Mouse (Mus musculus) A20 (cell line): ENCODE measurements around the gene Pold3.
A peak's percentile ranks its signal among the peaks of the same experiment; 100 is the strongest.
"Not testable (repeated sequence)": the region's sequence is repeated elsewhere in the genome, so short reads cannot be mapped to it uniquely, and the experiment has no call there.

Experiments
- DNase-seq: peaks from one replicate; pipeline ENCODE4 v3.0.0-alpha.2; 2011; ENCODE audit warnings: low read depth, low spot score

Gene Pold3

DNA sequence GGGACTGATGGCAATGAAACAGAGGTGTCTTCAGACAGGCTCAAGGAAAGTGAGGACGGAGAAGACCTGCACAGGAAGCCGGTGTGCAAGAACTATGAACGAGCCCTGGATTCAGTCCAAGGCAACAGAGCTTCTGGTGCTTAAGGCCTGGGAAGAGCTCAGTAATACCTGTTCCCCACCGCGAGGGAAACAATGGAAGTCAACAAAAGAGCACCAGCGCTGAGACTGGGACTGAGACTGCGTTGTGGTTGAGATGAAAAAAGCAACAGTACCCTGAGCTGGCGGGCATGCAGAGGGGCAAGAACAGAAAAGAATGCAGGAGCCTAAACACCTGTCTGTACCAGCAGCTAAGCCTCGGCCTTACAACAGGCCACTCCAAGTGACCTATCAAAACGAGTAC lies 9.9 kb downstream of the Pold3 start:
- DNase-seq, result no peak

DNA sequence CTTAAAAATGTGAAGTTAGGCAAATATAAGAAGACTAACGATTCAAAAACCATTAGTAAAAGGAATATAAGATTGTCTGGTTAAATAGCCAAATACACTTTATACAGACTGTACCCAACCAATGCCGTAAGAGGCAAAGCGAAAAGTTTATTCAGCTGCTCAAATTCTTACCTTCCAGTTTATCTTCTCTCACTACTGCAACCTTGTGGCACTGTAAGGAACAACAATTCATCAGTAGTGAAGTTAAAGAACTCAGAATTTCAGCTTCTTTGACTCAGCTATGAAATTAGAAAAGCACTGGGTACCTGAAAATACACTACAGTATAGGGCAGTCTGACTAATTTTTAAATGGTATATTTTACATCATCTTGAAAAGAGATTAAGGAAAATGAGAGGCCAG lies 13.0 kb downstream of the Pold3 start:
- DNase-seq, result peak; percentile 22

DNA sequence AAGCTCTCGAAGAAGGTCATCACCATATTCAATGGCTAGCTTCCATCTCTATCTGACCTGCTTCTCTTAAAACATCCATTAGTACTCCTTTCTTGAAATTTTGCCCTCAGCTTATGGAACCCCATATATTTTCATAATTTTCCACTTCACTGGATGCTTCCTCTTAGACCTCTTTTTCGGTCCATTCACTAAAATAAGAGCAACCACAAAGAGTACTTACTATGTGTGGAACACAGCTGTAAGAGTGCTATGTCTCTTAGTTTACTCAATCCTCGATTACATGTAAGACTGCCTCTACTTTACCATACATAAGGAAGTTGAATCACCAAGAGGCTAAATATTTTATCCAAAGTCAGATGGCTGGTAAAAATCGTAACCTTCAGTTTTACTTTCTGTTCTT lies 16.7 kb downstream of the Pold3 start:
- DNase-seq, result peak; percentile 33

DNA sequence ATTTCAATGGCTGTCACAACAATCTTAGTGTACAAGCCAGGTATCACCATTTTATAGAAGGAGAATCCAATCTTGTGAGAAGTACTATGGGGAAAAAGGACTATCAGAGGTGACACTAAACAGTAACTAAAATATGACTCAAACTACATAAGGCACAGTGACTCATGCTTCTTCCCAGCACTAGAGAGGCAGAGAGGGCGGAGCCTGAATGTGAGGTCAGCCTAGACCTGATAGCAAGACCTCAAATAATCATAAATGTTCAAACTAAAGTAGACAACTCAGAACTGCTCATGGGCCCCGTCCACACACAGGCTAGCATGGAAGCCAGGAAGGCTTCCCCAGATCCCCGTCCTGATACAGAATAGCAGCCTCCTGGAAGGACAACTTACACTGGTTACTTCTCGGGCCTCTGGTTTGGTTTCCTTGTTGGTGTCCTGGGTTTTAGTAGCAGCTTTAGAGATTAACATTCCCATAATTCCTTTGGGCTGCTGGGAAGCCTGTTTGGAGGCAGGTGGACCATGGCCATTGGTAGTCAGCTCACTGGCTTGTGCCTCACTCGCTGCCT lies 21.3 kb downstream of the Pold3 start:
- no peak for DNase-seq

DNA sequence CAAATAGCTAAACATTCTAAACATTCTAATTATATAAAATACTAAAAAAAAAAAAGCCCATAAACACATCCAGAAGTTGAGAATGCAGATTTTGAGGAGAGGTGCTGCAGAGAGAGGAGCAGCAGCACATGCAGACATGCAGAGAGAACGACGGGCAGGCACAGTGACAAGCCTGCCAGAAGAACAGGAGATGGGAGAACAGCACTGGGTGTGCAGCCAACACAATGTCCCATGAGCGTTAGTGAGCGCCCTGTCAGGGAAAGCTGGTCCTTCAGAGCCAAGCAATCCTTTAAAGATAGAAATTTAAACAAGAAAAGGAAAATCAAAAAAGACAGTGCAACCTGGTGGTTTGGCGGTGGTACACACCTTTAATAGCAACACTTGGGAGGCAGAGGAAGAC lies 34.5 kb downstream of the Pold3 start:
- no peak for DNase-seq

DNA sequence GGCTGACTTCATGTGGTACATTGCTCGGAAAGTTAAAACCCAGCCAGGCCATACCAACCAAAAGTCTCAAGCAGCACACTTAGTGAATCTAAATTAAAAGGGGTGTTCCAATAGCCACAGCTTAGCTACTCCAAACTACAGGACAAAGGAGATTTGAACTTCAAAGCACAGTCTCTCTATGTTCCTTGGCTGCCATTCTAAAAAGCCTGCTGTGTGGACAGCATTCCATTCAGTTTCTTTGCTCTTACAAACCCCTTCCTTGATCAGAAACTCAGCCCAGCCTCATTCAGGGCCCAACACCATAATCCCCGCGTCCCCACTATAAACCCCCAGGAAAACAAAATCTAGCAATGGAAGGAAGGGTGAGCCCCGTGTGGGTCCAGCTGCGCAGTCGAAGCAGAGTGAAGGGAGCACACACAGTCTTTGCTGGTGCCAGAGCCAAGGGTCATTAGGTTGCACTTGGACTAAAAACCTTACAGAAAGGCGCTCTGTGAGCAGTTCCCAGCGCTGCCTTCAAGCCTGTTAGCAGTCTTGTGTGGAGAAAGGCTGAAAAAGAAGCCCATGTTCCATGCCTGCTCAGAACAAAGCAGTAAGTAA lies 35.1 kb downstream of the Pold3 start:
- no peak for DNase-seq

DNA sequence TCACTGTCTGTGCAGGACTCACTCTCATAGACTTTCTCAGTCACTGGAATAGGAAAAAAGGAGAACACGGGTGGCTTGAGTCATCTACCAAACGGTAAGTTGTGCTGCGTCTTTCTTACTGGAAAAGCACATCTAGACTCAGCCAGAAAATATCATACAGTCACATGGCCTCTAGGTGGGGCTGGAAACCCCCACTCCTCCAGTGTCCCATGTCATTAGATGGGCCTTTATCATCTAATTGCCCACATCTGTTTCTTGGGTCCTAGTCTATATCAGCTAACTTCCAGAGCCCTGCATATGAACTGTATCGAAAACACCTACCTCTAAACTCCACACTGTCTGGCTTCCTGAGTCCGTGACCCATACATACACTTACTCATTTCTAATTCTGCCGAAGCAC lies 37.6 kb downstream of the Pold3 start:
- DNase-seq, result no peak

DNA sequence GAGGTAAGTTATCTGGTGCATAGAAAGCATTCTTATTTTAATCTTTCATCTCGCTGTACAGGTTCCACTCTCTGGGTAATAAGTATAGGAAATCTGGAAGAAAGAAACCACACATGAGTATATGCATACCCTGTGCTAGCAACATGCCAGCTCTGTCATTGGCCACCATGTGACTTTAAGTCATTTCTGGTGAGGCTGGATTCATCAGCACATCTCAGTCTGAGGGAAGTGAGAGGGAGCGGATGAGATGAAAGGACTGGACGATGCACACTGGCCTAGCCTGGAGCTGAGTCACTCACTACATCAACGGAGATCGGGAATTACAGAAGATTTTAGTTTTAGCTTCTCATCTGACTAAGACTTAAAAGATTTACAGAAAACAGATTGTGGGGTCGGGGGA lies 38.5 kb downstream of the Pold3 start:
- DNase-seq, result no peak

DNA sequence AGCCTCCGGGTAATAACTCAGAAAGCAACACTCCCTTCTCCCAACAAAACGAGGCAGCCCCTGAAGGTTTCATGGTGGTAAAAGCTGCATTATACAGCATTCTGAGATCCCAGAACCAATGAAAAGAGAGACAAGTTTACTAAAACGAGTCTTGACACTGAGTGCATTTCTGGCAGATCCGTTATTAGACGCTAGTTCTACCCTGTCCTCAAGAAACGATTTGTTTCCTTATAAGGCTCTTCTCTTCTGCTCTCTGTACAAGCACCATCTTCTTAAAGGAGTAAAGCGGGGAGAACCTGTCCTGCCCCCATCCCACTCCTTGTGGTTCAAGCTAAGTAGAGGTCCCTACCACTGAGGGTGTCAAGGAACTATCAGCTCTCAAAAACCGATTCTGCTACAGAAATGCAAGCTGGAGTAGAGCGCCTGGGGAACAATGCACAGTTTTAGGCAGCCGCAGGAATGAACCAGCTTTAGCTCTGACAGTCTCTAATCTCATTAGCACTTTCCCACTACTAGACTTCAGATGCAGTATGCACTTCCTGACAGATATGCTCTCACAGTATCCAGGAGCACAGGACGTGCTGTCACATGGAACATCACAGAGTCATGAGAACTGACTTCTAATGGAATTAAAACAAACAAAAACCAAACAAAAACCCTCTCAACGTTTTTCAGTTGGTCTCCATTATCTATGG lies 41.1 kb downstream of the Pold3 start:
- DNase-seq, result no peak

DNA sequence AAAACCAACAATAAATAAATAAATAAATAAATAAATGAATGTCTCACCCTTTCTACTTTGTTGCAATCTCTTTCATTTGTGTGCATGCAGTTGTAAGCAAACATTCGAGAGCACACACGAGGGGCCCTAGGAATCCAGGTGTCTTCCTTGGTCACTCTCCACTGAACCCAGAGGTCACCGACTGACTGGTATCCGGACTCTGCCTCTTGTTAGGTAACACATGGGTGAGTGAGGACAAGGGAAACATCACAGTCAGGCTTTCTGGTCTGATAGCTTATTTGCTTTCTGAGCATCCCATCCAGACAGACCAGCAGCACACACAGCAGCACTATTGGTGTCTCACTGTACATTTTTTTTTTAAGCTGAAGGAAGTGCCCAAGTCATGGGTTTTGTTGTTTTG lies 44.3 kb downstream of the Pold3 start:
- DNase-seq, result no peak

DNA sequence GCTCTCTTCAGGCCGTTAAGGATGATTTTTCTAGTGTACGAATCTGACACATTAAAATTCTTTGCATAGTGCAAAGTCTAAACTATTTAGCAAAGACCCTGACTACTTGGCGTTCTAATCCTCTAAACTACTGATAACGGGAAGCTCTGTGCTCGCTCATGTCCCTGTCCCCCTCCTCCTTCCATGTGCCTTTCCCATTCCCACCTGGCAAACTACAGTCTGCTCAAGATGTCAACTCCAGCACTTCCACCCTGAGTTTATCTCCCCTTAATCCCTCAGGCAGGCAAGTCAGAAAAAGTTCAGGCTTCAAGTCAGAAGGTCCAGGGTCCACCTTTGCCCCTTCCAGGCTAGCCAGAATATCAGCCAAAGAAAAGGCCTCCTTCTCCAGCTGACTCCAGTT lies 45.1 kb downstream of the Pold3 start:
- DNase-seq, result no peak

DNA sequence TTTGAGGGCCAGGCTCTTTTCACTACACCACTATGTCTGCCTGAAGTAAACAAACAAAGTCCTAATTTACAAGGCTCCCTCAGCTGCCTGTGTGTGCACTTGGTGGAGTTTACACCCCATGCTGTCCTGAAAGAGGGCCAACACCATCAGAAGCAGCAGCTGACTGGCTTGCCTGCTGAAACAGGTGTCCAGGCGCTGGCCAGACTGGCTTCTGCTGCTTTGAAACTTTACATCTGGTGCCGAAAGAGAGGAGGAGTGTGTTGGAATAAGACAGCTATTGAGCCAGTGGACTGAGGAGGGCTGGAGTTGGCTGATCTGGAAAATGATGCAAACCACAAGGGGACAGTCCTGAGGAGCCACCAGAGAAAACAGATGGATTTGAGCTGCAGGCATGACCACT lies 47.4 kb downstream of the Pold3 start:
- DNase-seq, result no peak

DNA sequence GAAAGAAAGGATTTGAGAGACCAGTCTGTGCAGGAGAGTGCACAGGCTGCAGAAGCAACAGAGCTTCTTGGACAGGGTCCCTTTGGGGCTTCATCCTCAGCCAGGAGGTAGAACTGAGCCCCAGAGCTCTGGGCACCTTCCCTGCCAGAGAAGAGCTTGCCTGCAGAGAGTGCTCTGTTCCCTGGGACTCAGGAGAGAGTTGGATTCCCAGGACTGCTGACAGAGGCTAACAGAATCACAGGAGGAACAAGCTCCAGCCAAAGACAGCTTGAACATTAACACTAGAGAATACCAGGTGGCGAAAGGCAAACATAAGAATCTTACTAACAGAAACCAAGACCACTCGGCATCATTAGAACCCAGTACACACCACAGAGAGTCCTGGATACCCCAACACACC lies 68.4 kb downstream of the Pold3 start:
- not testable (repeated sequence) for DNase-seq

DNA sequence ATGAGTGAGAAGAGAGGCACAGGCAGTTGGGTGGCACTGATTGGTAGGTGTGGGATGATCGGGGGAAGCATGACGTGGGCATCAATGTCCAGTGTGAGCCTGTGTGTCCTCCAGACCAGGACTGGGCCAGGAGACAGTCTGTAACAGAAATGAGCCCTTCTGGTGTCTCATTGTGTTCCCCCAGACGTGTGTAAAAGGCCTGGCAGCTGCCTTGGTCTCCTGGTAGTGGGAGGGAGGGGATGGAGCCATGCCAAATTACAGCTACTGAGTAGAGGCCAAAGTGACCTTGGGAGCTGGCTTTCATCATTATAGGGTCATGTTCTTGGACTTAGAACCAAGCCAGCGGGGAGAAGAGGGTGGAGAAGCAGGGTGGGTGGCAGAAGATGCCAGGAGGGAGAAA lies 69.5 kb downstream of the Pold3 start:
- no peak for DNase-seq

DNA sequence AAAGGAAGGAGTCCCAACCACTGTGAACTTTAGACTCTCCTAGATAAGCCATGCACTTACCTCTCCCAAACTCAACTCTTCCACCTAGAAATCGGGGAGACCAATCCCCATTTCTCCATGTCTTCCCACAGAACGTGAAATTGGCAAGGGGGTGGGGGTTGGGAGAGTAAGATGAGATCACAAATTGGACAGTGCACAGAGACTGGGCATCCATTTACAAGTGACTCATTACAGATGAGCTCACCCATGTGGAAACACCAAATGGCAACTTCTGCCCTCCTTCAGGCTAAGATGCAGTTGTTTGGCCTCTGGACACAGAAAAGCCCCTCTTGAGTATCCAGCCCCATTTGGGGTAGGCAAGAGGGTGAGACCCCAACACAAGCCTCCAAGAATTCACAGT lies 74.9 kb downstream of the Pold3 start:
- DNase-seq, result no peak

DNA sequence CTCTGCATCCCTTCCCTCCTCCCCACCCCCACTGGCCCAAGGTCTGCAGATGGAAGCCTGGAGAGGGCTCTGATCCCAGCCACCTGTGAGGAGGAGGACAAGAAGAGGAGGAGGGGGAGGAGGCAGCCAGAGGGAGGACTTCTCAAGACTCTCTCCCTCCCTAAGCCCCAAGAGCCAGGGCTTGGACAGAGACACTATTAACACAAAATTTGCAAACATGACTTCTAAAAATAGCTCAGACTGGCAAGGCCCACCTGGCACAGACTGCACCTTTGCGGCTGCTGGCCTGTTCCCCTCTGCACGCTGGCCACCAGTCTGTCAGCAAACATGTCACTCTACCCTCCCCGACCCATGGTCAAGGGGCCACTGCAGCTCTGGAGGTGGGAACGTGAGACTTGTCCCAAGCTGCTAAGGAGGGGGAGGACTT lies 77.7 kb downstream of the Pold3 start:
- no peak for DNase-seq

DNA sequence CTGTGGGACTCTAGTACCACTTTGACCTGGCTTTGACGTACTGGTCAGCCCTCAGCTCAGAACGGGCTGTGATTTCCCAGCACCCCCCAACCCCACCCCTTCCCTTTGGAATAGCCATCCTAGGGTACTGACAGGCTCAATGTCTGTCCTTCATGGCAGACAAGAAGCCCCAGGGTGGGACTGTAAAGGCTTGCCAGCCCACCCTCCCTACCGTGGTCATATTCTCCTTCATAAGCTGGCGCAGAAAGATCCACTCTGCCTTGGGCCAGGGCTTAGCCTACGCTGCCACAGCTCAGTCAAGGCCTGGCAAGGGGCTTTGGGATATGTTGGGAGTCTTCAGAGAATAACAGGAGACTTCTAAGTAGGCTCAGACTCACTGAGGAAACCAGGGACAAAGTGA lies 78.3 kb downstream of the Pold3 start:
- DNase-seq, result no peak

DNA sequence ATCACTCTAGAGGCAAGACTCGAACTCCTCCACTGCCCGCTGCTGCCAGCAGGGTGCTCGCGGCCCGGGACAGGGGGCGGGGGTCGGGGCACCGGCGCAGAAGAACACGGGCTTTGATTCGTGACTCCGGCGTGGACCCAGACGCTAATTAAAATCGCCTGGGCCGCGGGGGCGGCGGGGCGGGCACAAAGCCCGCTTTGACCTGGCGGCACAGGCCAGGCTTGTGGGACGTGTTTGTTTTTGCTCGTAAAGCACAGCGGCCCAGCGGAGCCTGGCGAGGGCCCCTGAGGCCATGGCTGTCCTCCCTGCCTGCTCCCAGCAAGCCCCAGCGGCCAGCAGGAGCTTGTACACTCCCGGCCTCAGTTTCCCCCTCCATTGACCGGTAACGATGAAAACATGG lies 79.2 kb downstream of the Pold3 start:
- no peak for DNase-seq

DNA sequence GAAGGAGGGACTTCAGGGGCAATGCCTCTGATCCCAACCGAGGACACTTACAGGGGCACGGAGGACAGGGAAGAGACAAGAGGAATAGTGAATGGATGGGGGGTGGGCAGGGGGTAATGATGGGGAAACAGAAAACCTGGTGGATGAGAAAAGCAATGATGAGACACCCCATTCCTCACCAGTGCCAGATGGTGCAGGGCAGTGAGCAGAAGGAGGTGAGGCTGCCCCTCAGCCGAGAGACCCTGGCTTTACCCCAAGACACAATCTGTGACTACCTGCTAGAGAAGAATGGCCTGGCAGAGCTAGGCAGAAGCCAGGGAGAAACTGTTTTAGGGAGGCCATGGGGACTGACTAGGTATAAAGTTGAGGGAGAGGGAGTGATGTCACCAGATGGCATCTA lies 84.9 kb downstream of the Pold3 start:
- no peak for DNase-seq

DNA sequence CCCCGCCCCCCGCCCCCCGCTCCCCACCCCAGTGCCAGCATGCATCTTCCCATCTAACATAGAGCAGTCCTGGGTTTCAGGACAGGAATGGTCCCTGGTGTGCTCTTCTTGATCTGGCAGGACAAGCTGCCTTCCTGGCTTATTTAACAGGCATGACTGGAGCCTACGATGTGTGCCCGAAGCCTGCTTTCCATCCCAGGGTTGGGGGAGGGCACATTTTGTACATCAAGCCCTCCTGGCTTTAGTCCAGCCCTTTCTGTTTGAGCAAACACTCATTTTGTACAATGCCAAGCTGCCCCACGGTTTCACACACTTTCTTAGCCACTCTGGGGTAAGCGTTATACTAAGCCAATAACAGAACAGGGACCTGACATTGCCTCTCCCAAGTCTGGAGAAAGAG lies 85.3 kb downstream of the Pold3 start:
- no peak for DNase-seq

DNA sequence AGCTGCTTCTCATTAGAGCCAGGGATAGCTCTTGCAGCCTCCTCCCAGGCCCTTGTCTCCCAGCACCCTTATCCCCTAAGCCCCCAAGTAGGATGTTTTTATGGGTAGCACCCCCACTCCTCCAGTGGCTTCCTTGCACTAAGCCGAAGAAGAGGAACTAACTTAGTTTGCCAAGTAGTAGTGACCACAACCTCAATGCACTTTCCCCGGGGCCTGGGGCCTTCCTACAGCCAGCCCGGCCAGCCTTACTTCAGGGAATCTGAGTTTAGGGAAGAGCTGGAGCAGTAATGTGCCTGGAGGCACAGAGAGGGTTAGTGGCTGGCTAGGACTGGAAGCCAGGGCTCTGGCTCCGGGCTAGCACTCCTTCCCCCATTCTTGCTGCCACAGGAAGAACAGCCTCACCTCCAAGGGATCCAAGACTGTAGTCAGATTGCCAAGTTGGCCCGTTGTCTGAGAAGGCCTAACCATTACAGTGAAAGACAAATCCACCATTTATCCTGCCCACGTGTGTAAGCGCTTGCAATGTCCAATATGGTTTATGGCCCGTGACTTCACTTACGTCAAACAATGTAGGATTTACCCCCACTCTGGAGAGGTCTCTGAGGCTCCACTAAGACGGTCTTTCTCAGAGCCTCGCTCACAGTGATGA lies 86.4 kb downstream of the Pold3 start:
- DNase-seq, result no peak

DNA sequence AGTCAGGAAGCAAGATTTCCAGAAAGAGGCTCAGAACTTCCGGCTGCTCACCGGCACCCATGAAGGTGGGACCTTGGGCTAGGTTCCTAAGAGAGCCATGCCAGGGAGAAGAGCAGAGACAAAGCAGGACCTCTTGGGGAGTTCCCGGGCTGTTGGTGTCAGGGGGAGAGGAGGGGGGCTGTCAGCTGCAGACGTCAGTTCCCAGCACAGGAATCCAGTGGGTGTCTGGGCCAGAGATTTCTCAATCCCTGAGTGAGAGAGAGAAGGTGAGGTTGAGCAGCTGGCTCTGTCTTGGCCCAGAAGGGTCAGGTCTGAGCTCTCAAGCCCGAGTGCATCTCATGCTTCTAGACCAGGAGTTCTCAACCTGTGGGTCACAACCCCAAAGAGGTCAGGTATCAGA lies 87.7 kb downstream of the Pold3 start:
- no peak for DNase-seq
